Mouse (Mus musculus) limb, embryonic 14.5 days (tissue): ENCODE measurements around the gene Atp2a1. TPM values are rescaled to one million over a fixed set of nuclear protein-coding genes. Genes with fewer than 3 reads are reported as not detected.

Experiments
- ATAC-seq: fragments of 200-750 bp; cut with Nextera tagmentation; 2 replicates; pipeline ENCODE4 v1.8.0; 2017; ENCODE audit warnings: low read depth, moderate number of reproducible peaks, moderate TSS enrichment; ENCODE audit not compliant: low FRiP score
- DNase-seq: peaks from one replicate; pipeline ENCODE4 v3.0.0-alpha.2; 2015; ENCODE audit warnings: low spot score
- H3K27ac ChIP-seq: fragments of 300-500 bp; sonication (generic); replicated peaks from 2 replicates; pipeline ENCODE4 v1.5.1; 2014; ENCODE audit warnings: low read depth, mild to moderate bottlenecking, low read length, moderate library complexity, mixed read lengths
- H3K27me3 ChIP-seq: fragments of 300-500 bp; sonication (generic); 2 replicates; pipeline ENCODE4 v1.6.1; 2014; ENCODE audit warnings: low read length, mixed read lengths; ENCODE audit not compliant: control insufficient read depth, insufficient read depth
- H3K36me3 ChIP-seq: fragments of 300-500 bp; sonication (generic); 2 replicates; pipeline ENCODE4 v1.6.1; 2014; ENCODE audit warnings: mild to moderate bottlenecking, low read length, moderate library complexity, mixed read lengths; ENCODE audit not compliant: control insufficient read depth, insufficient read depth
- H3K4me1 ChIP-seq: fragments of 300-500 bp; sonication (generic); 2 replicates; pipeline ENCODE4 v1.6.1; 2014; ENCODE audit warnings: antibody characterized with exemption, low read length, mixed read lengths; ENCODE audit not compliant: control insufficient read depth, insufficient read depth
- H3K4me2 ChIP-seq: fragments of 300-500 bp; sonication (generic); replicated peaks from 2 replicates; pipeline ENCODE4 v1.6.1; 2014; ENCODE audit warnings: low read depth, mild to moderate bottlenecking, low read length, moderate library complexity; ENCODE audit not compliant: severe bottlenecking
- H3K4me3 ChIP-seq: fragments of 300-500 bp; sonication (generic); replicated peaks from 2 replicates; pipeline ENCODE4 v1.5.1; 2014; ENCODE audit warnings: low read length
- H3K9ac ChIP-seq: fragments of 300-500 bp; sonication (generic); 2 replicates; pipeline ENCODE4 v1.6.1; 2014; ENCODE audit warnings: mild to moderate bottlenecking, low read depth, low read length, moderate library complexity; ENCODE audit not compliant: severe bottlenecking
- H3K9me3 ChIP-seq: fragments of 300-500 bp; sonication (generic); 2 replicates; pipeline ENCODE4 v1.6.1; 2016; ENCODE audit warnings: low read length; ENCODE audit not compliant: control insufficient read depth
- POLR2A ChIP-seq: fragments of 200-500 bp; IDR thresholded peaks from 2 replicates; pipeline ENCODE4 v1.8.0; 2012; ENCODE audit warnings: inconsistent platforms, mild to moderate bottlenecking, moderate library complexity, borderline replicate concordance; ENCODE audit not compliant: insufficient read depth, insufficient read length; ENCODE audit errors: extremely low read depth
- WGBS: fragments of 180-500 bp; shearing (Covaris S2); extraction: QIAGEN DNeasy Blood & Tissue Kit; methylation state at CpG from one replicate; pipeline ENCODE4 v1.1.7; 2014; 5-methylcytosine and 5-hydroxymethylcytosine counted together
- polyA plus RNA-seq, 2 experiments: library from polyadenylated mRNA; depleted of rRNA in 1 of 2; stranded (reverse) in 1 of 2; unstranded in 1 of 2; fragments of >200 nt; fragmentation: Nextera tagmentation in 1 of 2; extraction: Ambion mirVana in 1 of 2; gene quantifications; 2 replicates each; pipeline versions ENCODE4 v1.2.1 to v1.2.3; 2012 to 2014

Gene Atp2a1
- polyA plus RNA-seq, 2 experiments, result 89.8 to 131 TPM

- Histone ChIP-seq H3K36me3 (peaks cover 43% of the 10 kb centered on the region), H3K4me2 (no peak overlapping the region), H3K9ac (no peak overlapping the region), H3K27me3 (no peaks in the 10 kb centered on the region), H3K4me1 (peaks cover 15% of the 10 kb centered on the region), H3K27ac (peak overlapping the region; percentile 19; the same call in 1 of the 2 replicates), H3K9me3 (no peaks in the 10 kb centered on the region), H3K4me3 (no peak overlapping the region)
- 53% methylated on average over 7 of the region's 7 CpGs for WGBS
- DNase-seq (no peak), ATAC-seq (peak; percentile 58)
- no peak for TF ChIP-seq POLR2A
Observed at GRCm38 (mm10) chr7:126465246-126466030, 2.5 kb upstream of the Atp2a1 start.

- WGBS, result 40% methylated on average over 5 of the region's 5 CpGs
- no peaks in the 10 kb centered on the region for H3K9me3 ChIP-seq
- H3K36me3 ChIP-seq, result peaks cover 37% of the 10 kb centered on the region
- no peak overlapping the region for H3K4me3 ChIP-seq
- H3K9ac ChIP-seq, result no peak overlapping the region
- no peak overlapping the region for H3K4me2 ChIP-seq
- no peaks in the 10 kb centered on the region for H3K27me3 ChIP-seq
- H3K4me1 ChIP-seq, result peaks cover 17% of the 10 kb centered on the region
- no peak for DNase-seq
- no peak overlapping the region for H3K27ac ChIP-seq
- no peak for ATAC-seq
- TF ChIP-seq POLR2A, result no peak
Observed at GRCm38 (mm10) chr7:126464836-126465235, 1.9 kb upstream of the Atp2a1 start.

- Histone ChIP-seq H3K27me3 (no peaks in the 10 kb centered on the region), H3K4me3 (no peak overlapping the region), H3K9me3 (no peaks in the 10 kb centered on the region), H3K36me3 (peaks cover 30% of the 10 kb centered on the region), H3K9ac (no peak overlapping the region), H3K27ac (no peak overlapping the region), H3K4me2 (no peak overlapping the region), H3K4me1 (peaks cover 17% of the 10 kb centered on the region)
- 45% methylated on average over 4 of the region's 4 CpGs for WGBS
- ATAC-seq (no peak), DNase-seq (no peak)
- no peak for TF ChIP-seq POLR2A
Observed at GRCm38 (mm10) chr7:126464121-126464520, 1.2 kb upstream of the Atp2a1 start.

GRCm38 (mm10) chr7:126463547-126463946 is 639 bp upstream of the Atp2a1 start:
- TF ChIP-seq POLR2A, result no peak
- Histone ChIP-seq H3K4me1 (peaks cover 17% of the 10 kb centered on the region), H3K9me3 (no peaks in the 10 kb centered on the region), H3K9ac (no peak overlapping the region), H3K4me2 (no peak overlapping the region), H3K36me3 (peaks cover 24% of the 10 kb centered on the region), H3K27ac (no peak overlapping the region), H3K27me3 (no peaks in the 10 kb centered on the region), H3K4me3 (no peak overlapping the region)
- ATAC-seq, result no peak
- WGBS, result 57% methylated on average over 4 of the region's 4 CpGs
- no peak for DNase-seq

- no peak overlapping the region for H3K4me2 ChIP-seq
Observed at GRCm38 (mm10) chr7:126461626-126462025, 1.3 kb downstream of the Atp2a1 start.

More at GRCm38 (mm10) chr7:126461626-126462025, 1.3 kb downstream of the Atp2a1 start:
- no peak overlapping the region for H3K4me3 ChIP-seq
- no peaks in the 10 kb centered on the region for H3K9me3 ChIP-seq
- H3K4me1 ChIP-seq, result peaks cover 17% of the 10 kb centered on the region
- WGBS, result 70% methylated on average over 3 of the region's 3 CpGs
- H3K36me3 ChIP-seq, result peaks cover 5% of the 10 kb centered on the region; the same call in 1 of the 2 replicates
- H3K27ac ChIP-seq, result no peak overlapping the region
- TF ChIP-seq POLR2A, result no peak
- 0 out of 2 replicates have a peak overlapping the region, but pooled peaks have one; percentile 12 for H3K9ac ChIP-seq
- ATAC-seq (no peak), DNase-seq (no peak)
- H3K27me3 ChIP-seq, result no peaks in the 10 kb centered on the region
